Mouse (Mus musculus) erythroblast, embryonic 14.5 days (primary cell): Measurements from ENCODE around the gene Zkscan1.

ENCODE experiments used
- GATA1 ChIP-seq: IDR thresholded peaks from 2 replicates; pipeline ENCODE4 v1.6.1; 2012; ENCODE audit warnings: low read length, inconsistent platforms, mixed read lengths
- TAL1 ChIP-seq: IDR thresholded peaks from 3 replicates; pipeline ENCODE4 v1.6.1; 2012; ENCODE audit warnings: low read length, inconsistent platforms, mixed read lengths

- TF ChIP-seq TAL1 (no peak), GATA1 (no peak)
These were observed 1.5 kb upstream of the Zkscan1 start for GRCm38 (mm10) chr5:138083318-138083900.
